Mouse (Mus musculus) kidney, postnatal 25 days (tissue): ENCODE data around the gene Sp1.

Experiments used
- DNase-seq, 2 experiments: peaks; one replicate each; pipeline ENCODE4 v3.0.0; 2021; ENCODE audit warnings: mixed read lengths in 2 of 2

Gene Sp1

GRCm38 (mm10) chr15:102485853-102486252 is 79.9 kb downstream of the Sp1 start:
- DNase-seq = no peak
